Mouse (Mus musculus) midbrain, embryonic 16.5 days (tissue): ENCODE data around the gene Olfr1469. TPM values are rescaled to one million over a fixed set of nuclear protein-coding genes. Genes with fewer than 3 reads are reported as not detected.
"Not testable (repeated sequence)": the region's sequence is repeated elsewhere in the genome, so short reads cannot be mapped to it uniquely, and the experiment has no call there.

Experiments used
- ATAC-seq: fragments of 200-750 bp; cut with Nextera tagmentation; 2 replicates; pipeline ENCODE4 v1.8.0; 2017; ENCODE audit warnings: moderate TSS enrichment
- H3K27ac ChIP-seq: fragments of 300-500 bp; sonication (generic); 2 replicates; pipeline ENCODE4 v1.5.1; 2014; ENCODE audit warnings: mild to moderate bottlenecking, low read length, mixed read lengths
- H3K27me3 ChIP-seq: fragments of 300-500 bp; sonication (generic); 2 replicates; pipeline ENCODE4 v1.6.1; 2014; ENCODE audit warnings: low read depth, low read length, mixed read lengths; ENCODE audit not compliant: control insufficient read depth, insufficient read depth
- H3K36me3 ChIP-seq: fragments of 300-500 bp; sonication (generic); 2 replicates; pipeline ENCODE4 v1.6.1; 2014; ENCODE audit warnings: mild to moderate bottlenecking, low read length, moderate library complexity, mixed read lengths; ENCODE audit not compliant: control insufficient read depth, insufficient read depth
- H3K4me1 ChIP-seq: fragments of 300-500 bp; sonication (generic); 2 replicates; pipeline ENCODE4 v1.6.1; 2014; ENCODE audit warnings: mild to moderate bottlenecking, low read length, mixed read lengths; ENCODE audit not compliant: control insufficient read depth, insufficient read depth
- H3K4me2 ChIP-seq: fragments of 300-500 bp; sonication (generic); 2 replicates; pipeline ENCODE4 v1.6.1; 2014; ENCODE audit warnings: mild to moderate bottlenecking, low read length, mixed read lengths
- H3K4me3 ChIP-seq: fragments of 300-500 bp; sonication (generic); 2 replicates; pipeline ENCODE4 v1.5.1; 2014; ENCODE audit warnings: low read depth, mild to moderate bottlenecking, low read length, moderate library complexity, mixed read lengths
- H3K9ac ChIP-seq: fragments of 300-500 bp; sonication (generic); 2 replicates; pipeline ENCODE4 v1.6.1; 2014; ENCODE audit warnings: low read depth, low read length, mixed read lengths
- H3K9me3 ChIP-seq: fragments of 300-500 bp; sonication (generic); replicated peaks from 2 replicates; pipeline ENCODE4 v1.6.1; 2014; ENCODE audit warnings: mild to moderate bottlenecking, low read length, mixed read lengths; ENCODE audit not compliant: control insufficient read depth, poor library complexity, severe bottlenecking
- WGBS: fragments of 180-500 bp; shearing (Covaris S2); extraction: QIAGEN DNeasy Blood & Tissue Kit; methylation state at CpG from one replicate; pipeline ENCODE4 v1.1.7; 2014; 5-methylcytosine and 5-hydroxymethylcytosine counted together
- polyA plus RNA-seq: library from polyadenylated mRNA; unstranded; fragments of >200 nt; fragmentation: Nextera tagmentation; extraction: Ambion mirVana; gene quantifications from 2 replicates; pipeline ENCODE4 v1.2.1, GENCODE M21; 2015

Olfr1469 gene
- not detected in 2 replicates for polyA plus RNA-seq

- H3K9me3 ChIP-seq = peaks cover 10% of the 10 kb centered on the region; the same call in 1 of the 2 replicates
- no peaks in the 10 kb centered on the region for H3K4me1 ChIP-seq
- H3K4me2 ChIP-seq = no peak within 1 kb of the TSS
- no peaks in the 10 kb centered on the region for H3K27me3 ChIP-seq
- H3K4me3 ChIP-seq = no peak within 1 kb of the TSS
- ATAC-seq = no peak
- no peaks in the 10 kb centered on the region for H3K36me3 ChIP-seq
- no peak within 1 kb of the TSS for H3K9ac ChIP-seq
- WGBS = 82% methylated on average over 2 of the region's 2 CpGs
- no peak within 1 kb of the TSS for H3K27ac ChIP-seq
These were observed at the start of gene Olfr1469 for GRCm38 (mm10) chr19:13407549-13407948. Gene Olfr1469 (plus strand): TSS chr19:13407849.

- no peak for ATAC-seq
- H3K4me1 ChIP-seq = no peaks in the 10 kb centered on the region
- no peak within 1 kb of the TSS for H3K9ac ChIP-seq
- H3K27ac ChIP-seq = no peak within 1 kb of the TSS
- H3K4me2 ChIP-seq = no peak within 1 kb of the TSS
- no peak within 1 kb of the TSS for H3K4me3 ChIP-seq
- H3K9me3 ChIP-seq = peaks cover 4% of the 10 kb centered on the region
- WGBS = 64% methylated on average over 2 of the region's 2 CpGs
- H3K36me3 ChIP-seq = no peaks in the 10 kb centered on the region
- no peaks in the 10 kb centered on the region for H3K27me3 ChIP-seq
These were observed 45.7 kb upstream of the Olfr1469 start, which contains the start of gene Olfr1467 for GRCm38 (mm10) chr19:13361936-13362335. Gene Olfr1467 (plus strand): TSS chr19:13362236.

GRCm38 (mm10) chr19:13443109-13443508, 35.5 kb downstream of the Olfr1469 start, which contains the start of gene Olfr1471:
Gene Olfr1471 (plus strand): TSS chr19:13443409.
- 72% methylated on average over 2 of the region's 2 CpGs for WGBS
- not testable (repeated sequence) for ATAC-seq

GRCm38 (mm10) chr19:13455986-13456385, 48.3 kb downstream of the Olfr1469 start, which contains the start of gene Olfr1472:
Gene Olfr1472 (minus strand): TSS chr19:13456086.
- no peak within 1 kb of the TSS for H3K9ac ChIP-seq
- H3K36me3 ChIP-seq = no peaks in the 10 kb centered on the region
- H3K27ac ChIP-seq = no peak within 1 kb of the TSS
- H3K4me2 ChIP-seq = no peak within 1 kb of the TSS
- H3K4me1 ChIP-seq = no peaks in the 10 kb centered on the region
- ATAC-seq = no peak
- H3K4me3 ChIP-seq = no peak within 1 kb of the TSS
- 89% methylated on average over 1 of the region's 1 CpGs for WGBS
- H3K27me3 ChIP-seq = no peaks in the 10 kb centered on the region
- H3K9me3 ChIP-seq = peaks cover 3% of the 10 kb centered on the region; the same call in 1 of the 2 replicates

More at GRCm38 (mm10) chr19:13443109-13443508, 35.5 kb downstream of the Olfr1469 start, which contains the start of gene Olfr1471:
- not testable (repeated sequence) for H3K4me2 ChIP-seq, H3K27ac ChIP-seq, H3K9ac ChIP-seq, H3K4me3 ChIP-seq, H3K9me3 ChIP-seq, H3K27me3 ChIP-seq, H3K36me3 ChIP-seq, H3K4me1 ChIP-seq

Other genes with a start within 250 kb of the Olfr1469 start
- gene Olfr1461, start 244.8 kb upstream of the Olfr1469 start, polyA plus RNA-seq = not detected in 2 replicates
- gene Olfr1462, start 222.1 kb upstream of the Olfr1469 start, polyA plus RNA-seq = not detected in 2 replicates
- gene Olfr1463, start 176.5 kb upstream of the Olfr1469 start, polyA plus RNA-seq = not detected in 2 replicates
- gene Olfr1465, start 92.3 kb upstream of the Olfr1469 start, polyA plus RNA-seq = not detected in 2 replicates
- gene Olfr1466, start 69.0 kb upstream of the Olfr1469 start, polyA plus RNA-seq = not detected in 2 replicates
- not detected in 2 replicates for gene Olfr1467, start 45.6 kb upstream of the Olfr1469 start, polyA plus RNA-seq
- gene Olfr1471, start 35.6 kb downstream of the Olfr1469 start, polyA plus RNA-seq = not detected in 2 replicates
- gene Olfr1472, start 48.2 kb downstream of the Olfr1469 start, polyA plus RNA-seq = not detected in 2 replicates
- not detected in 2 replicates for gene Olfr1474, start 61.7 kb downstream of the Olfr1469 start, polyA plus RNA-seq
- not detected in 2 replicates for gene Olfr1475, start 72.3 kb downstream of the Olfr1469 start, polyA plus RNA-seq
- gene Olfr1477, start 92.7 kb downstream of the Olfr1469 start, polyA plus RNA-seq = not detected in 2 replicates
- gene Olfr1480, start 120.1 kb downstream of the Olfr1469 start, polyA plus RNA-seq = not detected in 2 replicates
- gene Olfr1484, start 175.7 kb downstream of the Olfr1469 start, polyA plus RNA-seq = not detected in 2 replicates
- gene Olfr1487, start 209.5 kb downstream of the Olfr1469 start, polyA plus RNA-seq = not detected in 2 replicates
- gene Olfr1489, start 223.8 kb downstream of the Olfr1469 start, polyA plus RNA-seq = not detected in 2 replicates
- gene Olfr1490, start 243.2 kb downstream of the Olfr1469 start, polyA plus RNA-seq = not detected in 2 replicates